Mouse (Mus musculus): ENCODE measurements around the gene Ptpra. TPM values are rescaled to one million over a fixed set of nuclear protein-coding genes. Genes with fewer than 3 reads are reported as not detected.
"Not testable (repeated sequence)": the region's sequence is repeated elsewhere in the genome, so short reads cannot be mapped to it uniquely, and the experiment has no call there.

The Ptpra gene
- polyA plus RNA-seq, 1 experiment from 2014 or later, result 80.7 TPM

GRCm38 (mm10) chr2:130564983-130565382 lies 114.9 kb downstream of the Ptpra start:
- no peak overlapping the region for H3K9ac ChIP-seq
- H3K36me3 ChIP-seq, result 0 out of 2 replicates have a peak, but pooled peaks cover 8% of the 10 kb centered on the region
- H3K4me1 ChIP-seq, result peaks cover 14% of the 10 kb centered on the region
- no peaks in the 10 kb centered on the region for H3K27me3 ChIP-seq
- ATAC-seq (ENCODE audit: borderline replicate concordance, extremely low read depth, low FRiP score, low TSS enrichment), result no peak
- H3K9me3 ChIP-seq, result no peaks in the 10 kb centered on the region
- H3K4me3 ChIP-seq, result peak overlapping the region; percentile 91; the same call in 1 of the 2 replicates
- no peak overlapping the region for H3K27ac ChIP-seq
- peak overlapping the region; percentile 88 for H3K4me2 ChIP-seq
- WGBS, result 78% methylated on average over 8 of the region's 8 CpGs

GRCm38 (mm10) chr2:130568921-130569320 lies 118.8 kb downstream of the Ptpra start:
- 76% methylated on average over 4 of the region's 4 CpGs for WGBS

GRCm38 (mm10) chr2:130569926-130570325 lies 119.8 kb downstream of the Ptpra start:
- Histone ChIP-seq H3K9ac (no peak overlapping the region), H3K36me3 (0 out of 2 replicates have a peak, but pooled peaks cover 8% of the 10 kb centered on the region), H3K9me3 (no peaks in the 10 kb centered on the region), H3K4me1 (peaks cover 2% of the 10 kb centered on the region), H3K27me3 (peaks cover 13% of the 10 kb centered on the region), H3K4me3 (no peak overlapping the region), H3K27ac (no peak overlapping the region), H3K4me2 (no peak overlapping the region)
- no peak for ATAC-seq (ENCODE audit: borderline replicate concordance, extremely low read depth, low FRiP score, low TSS enrichment)

More at GRCm38 (mm10) chr2:130568921-130569320, 118.8 kb downstream of the Ptpra start:
- no peak overlapping the region for H3K4me2 ChIP-seq
- no peaks in the 10 kb centered on the region for H3K9me3 ChIP-seq
- no peak overlapping the region for H3K9ac ChIP-seq
- peaks cover 8% of the 10 kb centered on the region; the same call in 1 of the 2 replicates for H3K27me3 ChIP-seq
- peaks cover 10% of the 10 kb centered on the region for H3K4me1 ChIP-seq
- 0 out of 2 replicates have a peak, but pooled peaks cover 8% of the 10 kb centered on the region for H3K36me3 ChIP-seq
- no peak overlapping the region for H3K27ac ChIP-seq
- H3K4me3 ChIP-seq, result no peak overlapping the region
- ATAC-seq (ENCODE audit: borderline replicate concordance, extremely low read depth, low FRiP score, low TSS enrichment), result no peak

- Histone ChIP-seq H3K9me3 (no peaks in the 10 kb centered on the region), H3K9ac (no peak overlapping the region), H3K4me3 (no peak overlapping the region), H3K27ac (no peak overlapping the region), H3K27me3 (peaks cover 63% of the 10 kb centered on the region), H3K36me3 (no peaks in the 10 kb centered on the region), H3K4me1 (peaks cover 13% of the 10 kb centered on the region), H3K4me2 (no peak overlapping the region)
- WGBS, result 75% methylated on average over 5 of the region's 5 CpGs
- ATAC-seq (ENCODE audit: borderline replicate concordance, extremely low read depth, low FRiP score, low TSS enrichment), result no peak
Measured at GRCm38 (mm10) chr2:130574960-130575359, 124.9 kb downstream of the Ptpra start.

GRCm38 (mm10) chr2:130575873-130576272 lies 125.8 kb downstream of the Ptpra start, which contains the start of gene Oxt:
Gene Oxt (plus strand): TSS chr2:130576173.
- Histone ChIP-seq H3K9me3 (no peaks in the 10 kb centered on the region), H3K36me3 (no peaks in the 10 kb centered on the region), H3K9ac (no peak within 1 kb of the TSS), H3K27me3 (peaks cover 72% of the 10 kb centered on the region), H3K4me1 (peaks cover 20% of the 10 kb centered on the region), H3K27ac (no peak within 1 kb of the TSS), H3K4me3 (peak within 1 kb of the TSS; percentile 26), H3K4me2 (peak within 1 kb of the TSS; percentile 54)
- WGBS, result 56% methylated on average over 9 of the region's 9 CpGs
- ATAC-seq (ENCODE audit: borderline replicate concordance, extremely low read depth, low FRiP score, low TSS enrichment), result no peak

GRCm38 (mm10) chr2:130576564-130576963 lies 126.5 kb downstream of the Ptpra start:
- H3K4me3 ChIP-seq, result peak overlapping the region; percentile 26
- peaks cover 79% of the 10 kb centered on the region for H3K27me3 ChIP-seq
- WGBS, result 3% methylated on average over 28 of the region's 32 CpGs
- not testable (repeated sequence) for H3K9me3 ChIP-seq; H3K36me3 ChIP-seq; H3K9ac ChIP-seq; ATAC-seq (ENCODE audit: borderline replicate concordance, extremely low read depth, low FRiP score, low TSS enrichment); H3K27ac ChIP-seq
- H3K4me1 ChIP-seq, result peaks cover 20% of the 10 kb centered on the region
- peak overlapping the region; percentile 54 for H3K4me2 ChIP-seq

- no peak for ATAC-seq (ENCODE audit: borderline replicate concordance, extremely low read depth, low FRiP score, low TSS enrichment)
- H3K4me3 ChIP-seq, result peak overlapping the region; percentile 26
- H3K4me2 ChIP-seq, result peak overlapping the region; percentile 54
- 4% methylated on average over 9 of the region's 9 CpGs for whole genome bisulfite sequencing
- no peaks in the 10 kb centered on the region for H3K9me3 ChIP-seq
- H3K27me3 ChIP-seq, result peaks cover 84% of the 10 kb centered on the region
- H3K27ac ChIP-seq, result no peak overlapping the region
- H3K4me1 ChIP-seq, result peaks cover 20% of the 10 kb centered on the region
- no peaks in the 10 kb centered on the region for H3K36me3 ChIP-seq
- no peak overlapping the region for H3K9ac ChIP-seq
Measured at GRCm38 (mm10) chr2:130577021-130577420, 126.9 kb downstream of the Ptpra start.

GRCm38 (mm10) chr2:130577632-130578031 lies 127.6 kb downstream of the Ptpra start:
- Histone ChIP-seq H3K9me3 (no peaks in the 10 kb centered on the region), H3K4me1 (peaks cover 20% of the 10 kb centered on the region), H3K9ac (no peak overlapping the region), H3K4me3 (peak overlapping the region; percentile 7; the same call in 1 of the 2 replicates), H3K4me2 (peak overlapping the region; percentile 26; the same call in 1 of the 2 replicates), H3K36me3 (no peaks in the 10 kb centered on the region), H3K27ac (no peak overlapping the region), H3K27me3 (peaks cover 90% of the 10 kb centered on the region)
- ATAC-seq (ENCODE audit: borderline replicate concordance, extremely low read depth, low FRiP score, low TSS enrichment), result peak; percentile 10; the same call in 1 of the 2 replicates
- WGBS, result 3% methylated on average over 12 of the region's 12 CpGs

- no peak for ATAC-seq (ENCODE audit: borderline replicate concordance, extremely low read depth, low FRiP score, low TSS enrichment)
- no peaks in the 10 kb centered on the region for H3K9me3 ChIP-seq
- no peak overlapping the region for H3K27ac ChIP-seq
- H3K4me1 ChIP-seq, result peaks cover 20% of the 10 kb centered on the region
- H3K27me3 ChIP-seq, result peaks cover 92% of the 10 kb centered on the region
- WGBS, result 11% methylated on average over 11 of the region's 11 CpGs
- no peak overlapping the region for H3K4me2 ChIP-seq
- no peak overlapping the region for H3K9ac ChIP-seq
- no peaks in the 10 kb centered on the region for H3K36me3 ChIP-seq
- H3K4me3 ChIP-seq, result no peak overlapping the region
Measured at GRCm38 (mm10) chr2:130578148-130578547, 128.1 kb downstream of the Ptpra start.

- 4% methylated on average over 8 of the region's 8 CpGs for WGBS
- ATAC-seq (ENCODE audit: borderline replicate concordance, extremely low read depth, low FRiP score, low TSS enrichment), result no peak
- Histone ChIP-seq H3K27ac (no peak overlapping the region), H3K9ac (no peak overlapping the region), H3K9me3 (no peaks in the 10 kb centered on the region), H3K27me3 (peaks cover 86% of the 10 kb centered on the region), H3K36me3 (no peaks in the 10 kb centered on the region), H3K4me3 (no peak overlapping the region), H3K4me1 (peaks cover 20% of the 10 kb centered on the region), H3K4me2 (no peak overlapping the region)
Measured at GRCm38 (mm10) chr2:130579791-130580190, 129.7 kb downstream of the Ptpra start.

GRCm38 (mm10) chr2:130581201-130581600 lies 131.1 kb downstream of the Ptpra start:
- WGBS, result 2% methylated on average over 16 of the region's 16 CpGs
- peaks cover 72% of the 10 kb centered on the region for H3K27me3 ChIP-seq
- H3K4me1 ChIP-seq, result peaks cover 20% of the 10 kb centered on the region
- no peak for ATAC-seq (ENCODE audit: borderline replicate concordance, extremely low read depth, low FRiP score, low TSS enrichment)
- H3K9me3 ChIP-seq, result no peaks in the 10 kb centered on the region
- H3K27ac ChIP-seq, result no peak overlapping the region
- no peak overlapping the region for H3K9ac ChIP-seq
- H3K4me2 ChIP-seq, result peak overlapping the region; percentile 53
- peak overlapping the region; percentile 32 for H3K4me3 ChIP-seq
- no peaks in the 10 kb centered on the region for H3K36me3 ChIP-seq

GRCm38 (mm10) chr2:130582552-130582951 lies 132.5 kb downstream of the Ptpra start, which contains the start of gene Avp:
Gene Avp (minus strand): TSS chr2:130582554.
- H3K4me3 ChIP-seq, result no peak within 1 kb of the TSS
- H3K4me1 ChIP-seq, result peaks cover 11% of the 10 kb centered on the region
- H3K27me3 ChIP-seq, result peaks cover 58% of the 10 kb centered on the region
- H3K4me2 ChIP-seq, result no peak within 1 kb of the TSS
- no peak for ATAC-seq (ENCODE audit: borderline replicate concordance, extremely low read depth, low FRiP score, low TSS enrichment)
- H3K27ac ChIP-seq, result no peak within 1 kb of the TSS
- 30% methylated on average over 10 of the region's 10 CpGs for WGBS
- H3K9me3 ChIP-seq, result no peaks in the 10 kb centered on the region
- no peaks in the 10 kb centered on the region for H3K36me3 ChIP-seq
- H3K9ac ChIP-seq, result no peak within 1 kb of the TSS
